Mouse (Mus musculus) kidney, postnatal 14 days (tissue): ENCODE measurements around the gene Glrx5.

Experiments
- DNase-seq: peaks from one replicate; pipeline ENCODE4 v3.0.0; 2022; ENCODE audit warnings: mixed read lengths

The Glrx5 gene

DNA sequence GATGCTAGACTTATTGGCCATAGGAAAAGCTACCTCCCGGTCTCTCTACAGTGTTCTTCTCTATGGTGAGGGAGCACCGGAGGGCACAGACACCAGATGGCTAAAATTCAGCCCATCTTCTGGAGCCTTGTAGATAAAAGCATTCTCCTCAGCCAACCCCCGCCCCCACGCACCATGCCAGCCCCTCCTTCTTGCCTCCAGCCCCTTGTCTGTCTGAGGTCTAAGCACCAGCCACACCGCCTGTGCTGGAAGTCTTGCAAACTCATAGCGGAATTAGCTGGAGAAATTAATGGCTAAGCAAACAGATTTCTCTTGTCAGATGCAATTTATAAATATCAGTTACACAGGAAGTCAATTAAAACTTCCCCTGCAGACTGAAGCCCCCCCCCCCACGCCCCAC is 43.0 kb downstream of the Glrx5 start:
- no peak for DNase-seq

- no peak for DNase-seq
Observed at GRCm38 (mm10) chr12:105076511-105076910, 44.0 kb downstream of the Glrx5 start.

DNA sequence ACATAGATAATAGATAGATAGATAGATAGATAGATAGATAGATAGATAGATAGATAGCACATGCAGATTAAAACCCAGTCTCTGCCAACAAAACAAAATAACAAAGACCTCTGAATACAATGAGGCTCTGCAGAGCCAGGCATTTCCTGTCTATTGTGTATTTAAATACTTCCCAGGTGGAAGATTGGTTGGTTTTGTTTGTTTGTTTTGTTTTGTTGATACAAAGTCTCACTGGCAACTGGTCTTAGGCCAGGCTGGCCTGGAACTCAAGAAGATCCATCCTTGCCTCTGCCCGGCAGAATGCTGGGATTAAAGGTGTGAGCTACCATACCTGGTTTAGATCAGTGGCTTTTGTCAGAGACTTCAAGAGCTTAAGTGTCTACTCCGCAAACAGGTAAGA is 44.7 kb downstream of the Glrx5 start:
- no peak for DNase-seq

DNA sequence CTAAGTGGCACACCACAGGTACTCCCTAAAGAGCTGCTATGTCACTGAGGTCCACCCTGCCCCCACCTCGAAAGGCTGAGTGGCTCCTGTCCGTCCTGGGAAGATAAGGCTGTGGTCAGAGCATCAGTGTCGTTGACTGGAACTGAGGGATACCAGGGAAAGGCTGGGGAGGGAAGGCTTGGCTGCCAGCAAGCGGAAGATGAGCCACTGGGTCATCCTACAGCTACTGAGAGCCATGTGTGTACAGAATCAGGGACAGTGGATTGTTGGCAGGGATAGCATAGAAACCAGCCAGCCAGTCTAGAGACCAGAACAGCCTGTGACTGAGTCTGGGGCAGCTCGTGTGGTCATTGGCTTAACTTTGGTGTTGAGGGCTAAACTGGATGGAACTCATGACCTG is 51.7 kb downstream of the Glrx5 start:
- no peak for DNase-seq

DNA sequence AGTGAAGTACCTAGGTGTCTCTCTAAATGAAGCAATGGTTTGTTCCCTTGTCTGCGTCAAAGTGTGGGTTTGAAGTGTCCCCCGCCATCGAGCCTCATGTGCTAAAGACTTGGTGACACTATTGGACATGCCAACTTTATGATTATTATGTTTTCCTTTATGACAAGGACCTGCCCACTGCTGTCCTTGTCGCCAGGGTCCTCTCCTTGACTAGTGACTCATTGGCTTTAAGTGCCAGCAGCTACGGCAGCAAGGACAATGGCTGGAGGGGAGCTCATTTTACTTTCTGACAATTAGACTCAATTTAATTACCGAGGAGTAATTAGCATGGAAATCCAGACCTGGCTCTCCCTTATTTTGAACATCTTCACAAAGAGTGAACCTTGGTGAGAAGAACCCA is 52.3 kb downstream of the Glrx5 start:
- no peak for DNase-seq

DNA sequence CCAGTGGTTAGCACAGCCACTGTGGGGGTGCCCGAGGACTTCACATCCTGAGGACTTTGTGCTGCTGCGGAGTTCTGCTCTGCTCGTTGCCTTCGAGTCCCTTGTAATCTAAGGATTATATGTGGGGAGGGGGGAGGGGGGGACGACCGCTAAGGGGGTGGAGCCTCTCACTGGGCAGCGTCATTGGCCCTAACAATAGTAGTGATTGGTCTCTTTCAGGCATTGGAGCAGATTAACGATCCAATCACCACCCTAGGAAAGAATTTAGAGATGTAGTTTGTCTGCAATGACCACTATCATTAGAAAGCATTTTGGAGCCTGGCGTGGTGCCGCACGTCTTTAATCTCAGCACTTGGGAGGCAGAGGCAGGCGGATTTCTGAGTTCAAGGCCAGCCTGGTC is 52.8 kb downstream of the Glrx5 start:
- DNase-seq: no peak

DNA sequence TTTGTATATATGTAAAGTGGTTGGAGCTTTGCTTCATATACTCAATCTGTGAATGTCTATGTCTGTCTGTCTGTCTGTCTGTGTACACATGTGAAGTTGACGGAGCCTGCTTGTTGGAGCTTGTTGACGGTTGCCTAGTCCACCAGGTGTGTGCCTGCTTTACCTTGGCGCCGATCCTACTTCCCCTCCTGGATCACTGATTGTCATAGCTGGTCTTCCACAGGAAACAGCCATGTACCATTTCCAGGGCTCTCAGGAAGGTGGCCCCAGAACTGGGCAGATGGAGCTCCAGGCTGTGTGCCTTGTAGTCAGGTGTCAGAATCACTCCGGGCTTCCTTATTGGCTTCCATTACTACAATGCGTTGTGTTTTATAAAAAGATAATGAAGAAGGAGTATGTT is 54.3 kb downstream of the Glrx5 start:
- DNase-seq: no peak

- DNase-seq: no peak
Observed at GRCm38 (mm10) chr12:105087353-105087752, 54.9 kb downstream of the Glrx5 start.

DNA sequence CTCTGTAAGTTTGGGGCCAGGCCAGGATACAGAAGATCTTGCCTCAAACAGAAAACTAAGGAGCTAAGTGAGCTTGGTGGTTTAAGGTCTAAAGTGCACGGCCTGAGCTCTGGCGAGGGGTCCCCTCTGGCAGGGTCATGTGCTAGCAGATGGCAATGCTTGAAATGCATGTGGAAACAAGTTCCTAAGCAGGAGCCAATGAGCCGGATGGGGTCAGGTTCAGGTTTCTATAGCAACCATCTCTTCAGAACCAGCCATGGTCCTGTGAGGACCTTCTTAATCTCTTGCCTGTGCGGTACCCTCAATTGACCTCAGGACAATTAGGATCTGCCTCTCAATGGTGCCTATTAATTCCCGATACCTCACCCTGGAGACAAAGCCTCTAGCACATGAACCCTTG is 56.7 kb downstream of the Glrx5 start:
- DNase-seq: no peak

DNA sequence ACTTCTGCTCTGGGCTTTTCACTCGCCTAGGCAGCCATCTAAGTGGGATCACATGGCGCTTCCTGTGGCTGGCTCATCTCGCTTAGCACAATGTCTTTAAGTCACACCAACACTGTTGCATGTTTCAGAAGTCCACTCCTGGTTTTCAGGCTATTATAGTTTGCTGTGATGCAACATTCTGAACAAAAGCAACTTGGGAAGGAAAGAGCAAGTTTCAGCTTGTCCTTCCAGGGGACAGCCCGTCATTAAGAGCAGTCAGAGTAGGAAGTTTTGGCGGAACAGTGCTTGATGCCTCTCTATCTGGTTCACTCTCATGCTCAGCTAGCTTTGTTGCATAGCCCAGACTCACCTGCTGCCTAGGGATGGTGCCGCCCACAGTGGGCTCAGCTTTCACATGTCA is 59.1 kb downstream of the Glrx5 start:
- no peak for DNase-seq
